Mouse (Mus musculus) MEL (cell line): ENCODE results near the gene Slc23a2.

Experiments used
- CTCF ChIP-seq, 3 experiments: IDR thresholded peaks in 2 of 3; conservative IDR thresholded peaks in 1 of 3; 2 replicates each; pipeline ENCODE4 v1.5.1; 2011 to 2012; ENCODE audit warnings: low read length in 3 of 3, low read depth in 2 of 3, mild to moderate bottlenecking in 2 of 3, improper control_type of control experiment in 1 of 3, inconsistent platforms in 1 of 3, mixed read lengths in 1 of 3, moderate library complexity in 1 of 3; ENCODE audit not compliant: control insufficient read depth in 1 of 3, insufficient read depth in 1 of 3, poor library complexity in 1 of 3, severe bottlenecking in 1 of 3
- EP300 ChIP-seq, 2 experiments: IDR thresholded peaks; 2 replicates each; pipeline ENCODE4 v1.6.1; 2011; ENCODE audit warnings: improper control_type of control experiment in 2 of 2, low read length in 2 of 2, low read depth in 1 of 2, mild to moderate bottlenecking in 1 of 2
- MAZ ChIP-seq: IDR thresholded peaks from 2 replicates; pipeline ENCODE4 v1.6.1; 2012; ENCODE audit warnings: low read depth, mild to moderate bottlenecking, inconsistent platforms, low read length, improper control_type of control experiment
- MYB ChIP-seq: IDR thresholded peaks from 2 replicates; pipeline ENCODE4 v1.6.1; 2011; ENCODE audit warnings: mild to moderate bottlenecking, low read depth, low read length, improper control_type of control experiment
- POLR2A ChIP-seq, 2 experiments: IDR thresholded peaks; 2 replicates each; pipeline ENCODE4 v1.6.1; 2011 to 2012; ENCODE audit warnings: low read length in 2 of 2, mild to moderate bottlenecking in 2 of 2, control low read depth in 1 of 2, improper control_type of control experiment in 1 of 2, low read depth in 1 of 2, moderate library complexity in 1 of 2; ENCODE audit not compliant: control insufficient read depth in 1 of 2, insufficient read depth in 1 of 2, poor library complexity in 1 of 2
- POLR2AphosphoS2 ChIP-seq: IDR thresholded peaks from 2 replicates; pipeline ENCODE4 v1.6.1; 2011; ENCODE audit warnings: low read length, improper control_type of control experiment
- POLR2AphosphoS5 ChIP-seq: IDR thresholded peaks from 2 replicates; pipeline ENCODE4 v1.6.1; 2012; ENCODE audit warnings: low read depth, borderline replicate concordance, mild to moderate bottlenecking, inconsistent platforms, low read length, moderate library complexity, mixed read lengths
- RAD21 ChIP-seq: IDR thresholded peaks from 2 replicates; pipeline ENCODE4 v1.6.1; 2011; ENCODE audit warnings: mild to moderate bottlenecking, low read depth, low read length, improper control_type of control experiment
- RCOR1 ChIP-seq: IDR thresholded peaks from 2 replicates; pipeline ENCODE4 v1.6.1; 2012; ENCODE audit warnings: low read depth, mild to moderate bottlenecking, inconsistent platforms, low read length, improper control_type of control experiment
- UBTF ChIP-seq: IDR thresholded peaks from 2 replicates; pipeline ENCODE4 v1.6.1; 2012; ENCODE audit warnings: low read depth, mild to moderate bottlenecking, inconsistent platforms, low read length, improper control_type of control experiment, moderate library complexity, borderline replicate concordance; ENCODE audit not compliant: insufficient read depth

DNA sequence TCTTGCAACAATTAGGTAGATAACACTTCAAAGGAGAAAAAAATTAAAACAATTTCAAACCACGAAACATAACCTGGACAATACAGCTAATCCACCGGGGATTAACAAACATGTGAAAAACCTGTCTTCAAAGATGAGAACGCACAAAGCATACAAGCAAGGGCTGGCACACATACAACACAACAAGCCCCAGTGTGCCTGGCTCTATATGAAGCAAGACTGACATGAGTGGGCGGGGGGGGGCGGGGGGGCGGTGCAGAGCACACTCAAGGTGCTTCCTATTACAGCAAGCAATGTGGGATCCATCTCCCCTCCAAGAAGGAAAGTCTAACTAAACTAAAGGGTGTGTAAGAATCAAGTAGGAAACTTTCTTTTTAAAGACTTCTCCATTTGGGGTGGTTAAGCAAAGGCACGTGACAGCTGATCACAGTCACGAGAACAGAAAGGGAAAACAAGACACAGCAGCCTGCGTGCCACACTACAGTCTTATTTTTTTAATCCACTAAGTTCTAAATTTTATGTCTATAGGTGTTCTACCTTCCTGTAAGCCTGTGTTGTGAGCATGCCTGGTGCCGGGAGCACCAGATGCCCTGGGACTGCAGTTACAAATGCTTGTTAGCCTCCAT, 42.3 kb downstream of the Slc23a2 start:
- TF ChIP-seq POLR2A (IDR thresholded peaks at IDR 0.05; ENCODE audit: control insufficient read depth in 1 of 2, insufficient read depth in 1 of 2, low read depth in 1 of 2, low read length in 2 of 2, poor library complexity in 1 of 2) (no peak), UBTF (no peak), MAZ (no peak), MYB (no peak), CTCF (IDR thresholded peaks at IDR 0.05 in 2 of 3, conservative IDR thresholded peaks at IDR 0.05 in 1 of 3; ENCODE audit: control insufficient read depth in 1 of 3, insufficient read depth in 1 of 3, low read depth in 2 of 3, low read length in 3 of 3, poor library complexity in 1 of 3, severe bottlenecking in 1 of 3) (no peak), EP300 (IDR thresholded peaks at IDR 0.05; ENCODE audit: low read depth in 1 of 2, low read length in 2 of 2) (no peak), RCOR1 (no peak), RAD21 (no peak), POLR2AphosphoS5 (no peak), POLR2AphosphoS2 (no peak)
